Mouse (Mus musculus) embryonic facial prominence, embryonic 13.5 days (tissue): ENCODE results near the gene Gm9507. TPM values are rescaled to one million over a fixed set of nuclear protein-coding genes. Genes with fewer than 3 reads are reported as not detected.
"Not testable (repeated sequence)": the region's sequence is repeated elsewhere in the genome, so short reads cannot be mapped to it uniquely, and the experiment has no call there.

Source experiments
- ATAC-seq: fragments of 200-750 bp; cut with Nextera tagmentation; 2 replicates; pipeline ENCODE4 v1.8.0; 2017; ENCODE audit warnings: low read depth; ENCODE audit not compliant: insufficient number of reproducible peaks, insufficient read depth, low FRiP score, low TSS enrichment
- H3K27ac ChIP-seq: fragments of 300-500 bp; sonication (generic); 2 replicates; pipeline ENCODE4 v1.5.1; 2015; ENCODE audit warnings: moderate library complexity, mild to moderate bottlenecking, inconsistent platforms
- H3K27me3 ChIP-seq: fragments of 300-500 bp; sonication (generic); 2 replicates; pipeline ENCODE4 v1.6.1; 2015; ENCODE audit warnings: mild to moderate bottlenecking, inconsistent platforms
- H3K36me3 ChIP-seq: fragments of 300-500 bp; sonication (generic); 2 replicates; pipeline ENCODE4 v1.6.1; 2015; ENCODE audit warnings: mild to moderate bottlenecking, inconsistent platforms
- H3K4me1 ChIP-seq: fragments of 300-500 bp; sonication (generic); 2 replicates; pipeline ENCODE4 v1.6.1; 2015; ENCODE audit warnings: inconsistent platforms
- H3K4me2 ChIP-seq: fragments of 300-500 bp; sonication (generic); 2 replicates; pipeline ENCODE4 v1.6.1; 2015; ENCODE audit warnings: moderate library complexity, mild to moderate bottlenecking, inconsistent platforms
- H3K4me3 ChIP-seq: fragments of 300-500 bp; sonication (generic); 2 replicates; pipeline ENCODE4 v1.5.1; 2015; ENCODE audit warnings: mild to moderate bottlenecking, inconsistent platforms
- H3K9ac ChIP-seq: fragments of 300-500 bp; sonication (generic); 2 replicates; pipeline ENCODE4 v1.6.1; 2015; ENCODE audit warnings: mild to moderate bottlenecking, inconsistent platforms
- H3K9me3 ChIP-seq: fragments of 300-500 bp; sonication (generic); 2 replicates; pipeline ENCODE4 v1.6.1; 2016; ENCODE audit warnings: inconsistent platforms
- WGBS: fragments of 180-500 bp; shearing (Covaris S2); methylation state at CpG from one replicate; pipeline ENCODE4 v1.1.7; 2015; ENCODE audit warnings: mixed read lengths; 5-methylcytosine and 5-hydroxymethylcytosine counted together
- polyA plus RNA-seq: library from polyadenylated mRNA; unstranded; fragments of >200 nt; fragmentation: Nextera tagmentation; extraction: Ambion mirVana; gene quantifications from 2 replicates; pipeline ENCODE4 v1.2.1, GENCODE M21; 2015

Gm9507 gene
- polyA plus RNA-seq, 1 experiment from 2014 or later, result not detected

DNA sequence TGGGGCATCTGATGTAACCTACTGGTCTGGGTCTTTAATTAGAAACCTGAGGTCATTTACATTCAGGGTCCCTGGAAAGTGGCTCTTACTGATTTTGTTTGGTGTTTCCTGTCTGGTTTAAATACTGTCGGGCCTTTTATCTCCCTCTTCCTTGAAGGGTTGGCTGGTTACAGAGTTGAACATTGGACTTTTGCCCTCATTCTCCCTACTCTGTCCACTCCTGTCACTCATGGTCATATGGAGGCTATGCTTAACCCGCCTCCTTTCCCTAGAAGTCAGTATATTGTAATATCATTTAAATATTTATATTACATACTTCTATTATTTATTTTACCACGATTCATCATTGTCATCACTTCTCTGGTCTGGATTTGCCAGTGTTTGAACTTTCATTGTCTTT, 7.5 kb downstream of the Gm9507 start:
- Histone ChIP-seq H3K4me1 (no peaks in the 10 kb centered on the region), H3K9me3 (no peaks in the 10 kb centered on the region), H3K4me3 (no peak overlapping the region), H3K27me3 (no peaks in the 10 kb centered on the region), H3K9ac (no peak overlapping the region), H3K27ac (no peak overlapping the region), H3K36me3 (no peaks in the 10 kb centered on the region), H3K4me2 (no peak overlapping the region)
- WGBS, result 84% methylated on average over 3 of the region's 3 CpGs
- ATAC-seq, result no peak

DNA sequence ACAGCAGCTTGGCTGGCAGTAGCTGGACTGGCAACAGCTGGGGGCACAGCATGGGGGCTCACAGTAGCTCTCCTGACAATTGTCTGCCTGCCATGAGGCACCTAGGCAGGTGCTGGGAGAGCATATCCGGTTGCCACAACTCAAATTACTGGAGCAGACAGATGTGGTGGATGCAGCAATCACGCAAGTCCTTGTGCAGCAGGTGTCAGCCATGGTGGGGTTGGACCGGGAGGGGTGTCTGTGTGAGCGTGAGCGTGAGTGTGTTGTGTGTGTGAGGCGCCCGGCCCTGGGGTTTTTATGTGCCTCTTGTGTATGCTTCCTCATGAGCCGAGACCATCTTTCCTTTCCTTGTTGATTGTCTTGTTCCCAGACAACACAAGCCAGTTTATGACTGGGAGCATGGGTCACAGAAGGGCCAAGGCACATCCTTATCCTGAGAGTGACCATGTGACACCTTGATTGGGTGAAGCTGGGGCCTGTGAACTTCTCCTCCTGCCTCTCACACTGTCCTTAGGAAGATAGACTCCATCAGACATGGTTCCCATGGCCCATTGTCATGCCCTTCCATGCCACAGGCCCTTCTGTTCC, 12.6 kb downstream of the Gm9507 start, which contains the start of gene Gm19668:
Gene Gm19668, minus strand, starts transcription at position 213 of the 588 bp plus-strand sequence.
- H3K9me3 ChIP-seq, result no peaks in the 10 kb centered on the region
- H3K4me3 ChIP-seq, result no peak within 1 kb of the TSS
- H3K27me3 ChIP-seq, result no peaks in the 10 kb centered on the region
- H3K4me2 ChIP-seq, result no peak within 1 kb of the TSS
- H3K4me1 ChIP-seq, result no peaks in the 10 kb centered on the region
- H3K36me3 ChIP-seq, result no peaks in the 10 kb centered on the region
- ATAC-seq, result no peak
- no peak within 1 kb of the TSS for H3K27ac ChIP-seq
- WGBS, result 56% methylated on average over 8 of the region's 8 CpGs
- H3K9ac ChIP-seq, result no peak within 1 kb of the TSS

DNA sequence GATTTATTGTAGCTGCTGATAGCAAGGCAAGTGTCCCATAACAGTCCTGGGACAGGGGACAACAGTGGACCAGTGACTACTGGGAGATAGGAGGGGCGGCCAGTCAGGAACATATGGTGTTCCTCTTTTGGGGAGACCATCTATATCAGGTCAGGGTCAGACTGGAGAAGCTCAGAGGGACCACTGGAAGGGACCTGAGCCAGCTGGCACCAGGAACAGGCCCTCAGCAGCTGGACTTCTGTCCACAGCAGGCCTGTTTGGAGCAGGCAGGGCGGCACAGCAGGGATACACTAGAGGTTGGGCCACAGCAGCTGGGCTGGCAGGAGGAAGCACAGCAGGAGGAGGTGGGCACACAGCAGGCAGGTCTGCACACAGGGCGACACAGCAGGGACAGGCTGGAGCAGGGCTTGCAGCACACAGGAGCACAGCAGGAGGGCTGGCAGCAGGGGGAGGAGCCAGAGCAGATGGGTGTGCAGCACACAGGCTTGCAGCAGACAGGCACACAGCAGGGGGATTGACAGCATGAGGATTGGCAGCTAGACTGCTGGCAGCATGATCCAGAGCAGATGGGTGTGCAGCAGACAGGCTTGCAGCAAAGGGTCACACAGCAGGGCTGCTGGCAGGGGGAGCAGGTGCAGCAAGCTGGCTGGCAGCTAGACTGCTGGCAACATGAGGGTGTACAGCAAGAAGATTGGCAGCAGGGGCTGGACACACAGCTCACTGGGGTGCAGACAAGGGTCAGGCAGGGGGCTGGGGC, 13.3 kb downstream of the Gm9507 start:
- WGBS, result 30% methylated on average over 3 of the region's 3 CpGs
- not testable (repeated sequence) for H3K9me3 ChIP-seq, H3K9ac ChIP-seq, H3K27me3 ChIP-seq, H3K27ac ChIP-seq, H3K4me3 ChIP-seq, ATAC-seq, H3K4me1 ChIP-seq, H3K36me3 ChIP-seq, H3K4me2 ChIP-seq

DNA sequence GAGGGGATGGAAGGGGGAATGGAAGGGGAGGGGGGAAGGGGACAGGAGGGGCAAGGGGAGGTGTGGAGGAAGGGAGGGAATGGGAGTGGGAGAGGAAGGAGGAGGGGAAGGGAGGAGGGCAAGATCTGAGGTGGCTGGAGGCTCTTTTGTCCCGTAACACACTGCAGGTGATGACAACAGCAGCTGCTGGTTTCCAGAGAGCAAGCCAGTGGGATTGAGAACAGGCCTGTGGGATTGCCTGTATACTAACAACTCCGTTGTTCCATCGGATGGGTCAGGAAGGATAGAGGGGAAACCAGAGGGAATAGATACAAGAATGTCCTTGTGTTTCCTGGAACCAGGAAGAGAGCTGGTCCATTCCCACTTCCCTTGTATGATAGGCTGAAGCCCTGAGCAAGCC, 14.0 kb downstream of the Gm9507 start:
- H3K9me3 ChIP-seq, result no peaks in the 10 kb centered on the region
- H3K9ac ChIP-seq, result no peak overlapping the region
- no peaks in the 10 kb centered on the region for H3K27me3 ChIP-seq
- no peaks in the 10 kb centered on the region for H3K4me1 ChIP-seq
- no peak overlapping the region for H3K4me3 ChIP-seq
- H3K27ac ChIP-seq, result no peak overlapping the region
- no peak overlapping the region for H3K4me2 ChIP-seq
- no peak for ATAC-seq
- no peaks in the 10 kb centered on the region for H3K36me3 ChIP-seq
- WGBS, result 13% methylated on average over 3 of the region's 3 CpGs

DNA sequence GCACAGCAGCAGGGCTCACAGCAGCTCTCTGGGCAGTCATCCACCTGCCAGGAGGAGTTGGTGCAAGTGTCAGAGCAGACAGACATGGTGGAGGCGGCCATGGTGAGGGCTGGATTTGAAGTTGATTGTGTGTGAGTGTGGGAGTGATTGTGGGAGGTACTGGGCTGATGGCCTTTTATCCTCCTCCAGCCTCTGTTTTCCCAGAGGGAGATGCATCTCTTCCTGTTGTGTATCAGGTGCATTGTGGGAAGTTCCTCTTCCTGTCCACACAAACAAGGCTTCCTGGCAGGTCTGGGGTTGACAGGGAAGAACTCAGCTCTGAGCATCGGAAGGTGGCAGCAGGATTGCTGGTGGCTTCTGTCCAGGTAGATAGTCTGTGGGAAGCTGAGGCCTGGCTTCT, 16.7 kb downstream of the Gm9507 start, which contains the start of gene Gm9639:
Gene Gm9639, minus strand, starts transcription at position 101 of the 400 bp plus-strand sequence.
- no peak within 1 kb of the TSS for H3K9ac ChIP-seq
- no peak within 1 kb of the TSS for H3K27ac ChIP-seq
- H3K36me3 ChIP-seq, result no peaks in the 10 kb centered on the region
- no peak within 1 kb of the TSS for H3K4me2 ChIP-seq
- no peaks in the 10 kb centered on the region for H3K9me3 ChIP-seq
- ATAC-seq, result no peak
- WGBS, result 45% methylated on average over 2 of the region's 2 CpGs
- no peaks in the 10 kb centered on the region for H3K4me1 ChIP-seq
- H3K4me3 ChIP-seq, result no peak within 1 kb of the TSS
- no peaks in the 10 kb centered on the region for H3K27me3 ChIP-seq

DNA sequence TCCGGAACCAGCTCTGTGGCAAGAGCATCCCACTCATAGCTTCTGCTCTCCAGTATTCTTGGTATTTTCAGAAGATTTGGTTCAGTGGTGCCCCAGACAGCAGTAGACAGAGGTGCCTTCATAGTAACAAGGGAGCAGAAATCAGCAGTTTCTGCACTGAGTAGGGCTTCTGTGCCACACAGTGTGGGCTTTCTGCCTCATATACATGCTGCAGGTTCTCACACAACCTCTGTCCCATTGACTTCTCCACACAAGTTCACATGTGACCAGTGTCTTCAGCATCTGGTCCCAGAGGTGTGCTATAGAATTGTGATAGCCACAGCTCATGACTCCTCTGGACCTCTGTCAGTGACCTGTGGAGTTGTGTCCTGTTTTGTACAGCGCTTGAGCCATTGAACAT, 23.0 kb downstream of the Gm9507 start:
- Histone ChIP-seq H3K9me3 (no peaks in the 10 kb centered on the region), H3K27me3 (no peaks in the 10 kb centered on the region), H3K4me1 (no peaks in the 10 kb centered on the region), H3K27ac (no peak overlapping the region), H3K4me2 (no peak overlapping the region), H3K4me3 (no peak overlapping the region), H3K9ac (no peak overlapping the region), H3K36me3 (no peaks in the 10 kb centered on the region)
- WGBS, result 79% methylated on average over 2 of the region's 2 CpGs
- ATAC-seq, result no peak

DNA sequence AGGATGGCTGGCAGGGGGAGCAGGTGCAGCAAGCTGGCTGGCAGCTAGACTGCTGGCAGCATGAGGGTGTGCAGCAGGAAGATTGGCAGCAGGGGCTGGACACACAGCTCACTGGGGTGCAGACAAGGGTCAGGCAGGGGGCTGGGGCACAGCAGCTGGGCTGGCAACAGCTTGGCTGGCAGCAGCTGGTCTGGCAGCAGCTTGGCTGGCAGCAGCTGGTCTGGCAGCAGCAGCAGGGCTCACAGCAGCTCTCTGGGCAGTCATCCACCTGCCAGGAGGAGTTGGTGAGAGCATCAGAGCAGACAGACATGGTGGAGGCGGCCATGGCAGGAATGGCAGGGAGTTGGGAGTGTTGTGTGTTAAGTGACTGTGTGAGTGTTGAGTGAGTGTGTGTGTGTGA, 23.8 kb downstream of the Gm9507 start, which contains the start of gene Gm7137:
Gene Gm7137, minus strand, starts transcription at position 325 of the 400 bp plus-strand sequence.
- H3K4me2 ChIP-seq, H3K27ac ChIP-seq, ATAC-seq, H3K9me3 ChIP-seq, H3K27me3 ChIP-seq, H3K9ac ChIP-seq, H3K4me3 ChIP-seq, H3K36me3 ChIP-seq, H3K4me1 ChIP-seq: not testable (repeated sequence)
- WGBS, result 50% methylated on average over 1 of the region's 1 CpGs

DNA sequence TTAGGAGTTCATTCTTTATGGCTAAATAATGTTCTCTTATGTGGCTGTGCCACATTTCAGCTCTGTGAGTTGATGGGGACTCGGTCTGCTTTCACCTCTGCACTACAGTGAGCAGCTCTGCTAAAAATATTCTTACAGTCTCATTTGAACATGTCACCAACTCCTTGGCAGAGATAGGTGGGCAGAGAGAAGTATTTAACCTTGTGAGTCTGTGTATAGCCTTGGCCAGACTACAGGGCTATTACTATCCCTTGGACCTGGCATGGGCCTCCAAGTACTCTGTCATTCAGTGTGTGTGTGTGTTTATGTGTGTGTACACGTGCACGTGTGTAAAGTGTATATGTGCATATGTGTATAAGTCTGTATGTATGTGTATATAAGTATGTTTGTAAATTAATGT, 28.2 kb downstream of the Gm9507 start:
- not testable (repeated sequence) for H3K27ac ChIP-seq, H3K4me2 ChIP-seq, H3K4me3 ChIP-seq, H3K9me3 ChIP-seq, H3K9ac ChIP-seq, H3K4me1 ChIP-seq, H3K36me3 ChIP-seq, H3K27me3 ChIP-seq, ATAC-seq
- WGBS, result 78% methylated on average over 3 of the region's 3 CpGs

DNA sequence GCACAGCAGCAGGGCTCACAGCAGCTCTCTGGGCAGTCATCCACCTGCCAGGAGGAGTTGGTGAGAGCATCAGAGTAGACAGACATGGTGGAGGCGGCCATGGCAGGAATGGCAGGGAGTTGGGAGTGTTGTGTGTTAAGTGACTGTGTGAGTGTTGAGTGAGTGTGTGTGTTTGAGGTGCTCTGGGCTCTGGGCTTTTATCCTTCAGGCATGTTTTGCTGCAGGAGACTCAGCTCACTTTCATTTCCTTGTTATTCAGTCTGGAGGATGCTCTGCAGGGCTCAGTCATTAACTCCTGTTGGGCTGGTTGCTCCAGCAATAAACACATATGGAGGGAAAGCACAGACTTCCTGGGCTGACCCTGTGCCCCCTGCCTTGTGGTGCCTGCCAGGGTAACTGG, 29.2 kb downstream of the Gm9507 start, which contains the start of gene Gm3250:
Gene Gm3250, minus strand, starts transcription at position 101 of the 400 bp plus-strand sequence.
- not testable (repeated sequence) for H3K27ac ChIP-seq, H3K9ac ChIP-seq, H3K4me3 ChIP-seq, H3K4me2 ChIP-seq, H3K9me3 ChIP-seq, ATAC-seq, H3K36me3 ChIP-seq, H3K4me1 ChIP-seq, H3K27me3 ChIP-seq
- WGBS, result 60% methylated on average over 1 of the region's 1 CpGs

DNA sequence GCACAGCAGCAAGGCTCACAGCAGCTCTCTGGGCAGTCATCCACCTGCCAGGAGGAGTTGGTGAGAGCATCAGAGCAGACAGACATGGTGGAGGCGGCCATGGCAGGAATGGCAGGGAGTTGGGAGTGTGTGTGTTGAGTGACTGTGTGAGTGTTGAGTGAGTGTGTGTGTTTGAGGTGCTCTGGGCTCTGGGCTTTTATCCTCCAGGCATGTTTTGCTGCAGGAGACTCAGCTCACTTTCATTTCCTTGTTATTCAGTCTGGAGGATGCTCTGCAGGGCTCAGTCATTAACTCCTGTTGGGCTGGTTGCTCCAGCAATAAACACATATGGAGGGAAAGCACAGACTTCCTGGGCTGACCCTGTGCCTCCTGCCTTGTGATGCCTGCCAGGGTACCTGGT, 34.8 kb downstream of the Gm9507 start, which contains the start of gene Gm7138:
Gene Gm7138, minus strand, starts transcription at position 101 of the 400 bp plus-strand sequence.
- H3K4me1 ChIP-seq, H3K27ac ChIP-seq, H3K9me3 ChIP-seq, H3K9ac ChIP-seq, H3K4me2 ChIP-seq, H3K27me3 ChIP-seq, H3K4me3 ChIP-seq, H3K36me3 ChIP-seq, ATAC-seq: not testable (repeated sequence)
- WGBS, result 47% methylated on average over 1 of the region's 1 CpGs

DNA sequence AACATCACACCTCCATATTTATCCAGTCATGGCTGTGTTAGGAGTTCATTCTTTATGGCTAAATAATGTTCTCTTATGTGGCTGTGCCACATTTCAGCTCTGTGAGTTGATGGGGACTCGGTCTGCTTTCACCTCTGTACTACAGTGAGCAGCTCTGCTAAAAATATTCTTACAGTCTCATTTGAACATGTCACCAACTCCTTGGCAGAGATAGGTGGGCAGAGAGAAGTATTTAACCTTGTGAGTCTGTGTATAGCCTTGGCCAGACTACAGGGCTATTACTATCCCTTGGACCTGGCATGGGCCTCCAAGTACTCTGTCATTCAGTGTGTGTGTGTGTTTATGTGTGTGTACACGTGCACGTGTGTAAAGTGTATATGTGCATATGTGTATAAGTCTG, 39.5 kb downstream of the Gm9507 start:
- not testable (repeated sequence) for ATAC-seq, H3K9ac ChIP-seq, H3K4me3 ChIP-seq, H3K4me2 ChIP-seq, H3K27ac ChIP-seq, H3K9me3 ChIP-seq, H3K27me3 ChIP-seq, H3K4me1 ChIP-seq, H3K36me3 ChIP-seq
- 87% methylated on average over 3 of the region's 3 CpGs for WGBS

DNA sequence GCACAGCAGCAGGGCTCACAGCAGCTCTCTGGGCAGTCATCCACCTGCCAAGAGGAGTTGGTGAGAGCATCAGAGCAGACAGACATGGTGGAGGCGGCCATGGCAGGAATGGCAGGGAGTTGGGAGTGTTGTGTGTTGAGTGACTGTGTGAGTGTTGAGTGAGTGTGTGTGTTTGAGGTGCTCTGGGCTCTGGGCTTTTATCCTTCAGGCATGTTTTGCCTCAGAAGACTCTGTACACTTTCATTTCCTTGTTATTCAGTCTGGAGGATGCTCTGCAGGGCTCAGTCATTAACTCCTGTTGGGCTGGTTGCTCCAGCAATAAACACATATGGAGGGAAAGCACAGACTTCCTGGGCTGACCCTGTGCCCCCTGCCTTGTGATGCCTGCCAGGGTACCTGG, 40.4 kb downstream of the Gm9507 start, which contains the start of gene Gm3238:
Gene Gm3238, minus strand, starts transcription at position 101 of the 400 bp plus-strand sequence.
- not testable (repeated sequence) for H3K4me1 ChIP-seq, H3K4me2 ChIP-seq, H3K9ac ChIP-seq, H3K27me3 ChIP-seq, H3K27ac ChIP-seq, H3K9me3 ChIP-seq, ATAC-seq, H3K4me3 ChIP-seq, H3K36me3 ChIP-seq
- WGBS, result 70% methylated on average over 1 of the region's 1 CpGs
